ENCODE assay signal across 28 mouse cellular contexts in genomic region chr9:104872586-104872985, GRCm38 (mm10).
"Had no signal": no experiment of that assay in that cellular context is flagged by ENCODE, and none has a peak within 500 bp of the region (broad histone marks: within the 10 kb centered on the region; RNA-seq: fewer than 3 reads in every experiment).

No protein-coding gene starts in this region.

- H3K27ac ChIP-seq: left cerebral cortex, adult 2 months; limb, embryonic 12.5 days; limb, embryonic 13.5 days; limb, embryonic 15.5 days; liver, embryonic 12.5 days; liver, embryonic 13.5 days; liver, embryonic 14.5 days; liver, embryonic 15.5 days; lung, embryonic 15.5 days; macrophage; midbrain, embryonic 10.5 days; midbrain, embryonic 12.5 days; midbrain, embryonic 13.5 days; midbrain, embryonic 15.5 days had no signal

- H3K27me3 ChIP-seq: limb, embryonic 12.5 days; limb, embryonic 13.5 days; limb, embryonic 15.5 days; liver, embryonic 12.5 days; liver, embryonic 13.5 days; liver, embryonic 15.5 days; lung, embryonic 15.5 days; megakaryocyte, embryonic 14.5 days; midbrain, embryonic 12.5 days; midbrain, embryonic 13.5 days; midbrain, embryonic 15.5 days had no signal

- H3K4me2 ChIP-seq: limb, embryonic 12.5 days; limb, embryonic 13.5 days; limb, embryonic 15.5 days; liver, embryonic 11.5 days; liver, embryonic 12.5 days; liver, embryonic 13.5 days; liver, embryonic 15.5 days; lung, embryonic 14.5 days; lung, embryonic 15.5 days; midbrain, embryonic 11.5 days; midbrain, embryonic 12.5 days; midbrain, embryonic 13.5 days; midbrain, embryonic 15.5 days had no signal

- H3K9ac ChIP-seq: limb, embryonic 12.5 days; limb, embryonic 13.5 days; limb, embryonic 15.5 days; liver, embryonic 12.5 days; liver, embryonic 13.5 days; liver, embryonic 14.5 days; liver, embryonic 15.5 days; liver, postnatal 0 days; lung, embryonic 14.5 days; lung, embryonic 15.5 days; midbrain, embryonic 12.5 days; midbrain, embryonic 13.5 days; midbrain, embryonic 15.5 days had no signal

- H3K4me3 ChIP-seq: left cerebral cortex, adult 2 months; limb, embryonic 12.5 days; limb, embryonic 13.5 days; limb, embryonic 15.5 days; liver, embryonic 12.5 days; liver, embryonic 13.5 days; liver, embryonic 15.5 days; lung, embryonic 15.5 days; megakaryocyte, embryonic 14.5 days; midbrain, embryonic 10.5 days; midbrain, embryonic 12.5 days; midbrain, embryonic 13.5 days; midbrain, embryonic 15.5 days; myocyte had no signal

- H3K9me3 ChIP-seq: limb, embryonic 12.5 days; limb, embryonic 13.5 days; limb, embryonic 15.5 days; liver, embryonic 12.5 days; liver, embryonic 13.5 days; liver, embryonic 15.5 days; lung, embryonic 15.5 days; midbrain, embryonic 10.5 days; midbrain, embryonic 12.5 days; midbrain, embryonic 13.5 days; midbrain, embryonic 15.5 days had no signal

- DNase-seq: left cerebral cortex, postnatal 4 days; liver; liver, embryonic 13.5 days; liver, postnatal 0 days; lung, adult 18-20 months; lung, embryonic 14.5 days; lung, postnatal 10 days; lung, postnatal 14 days; lung, postnatal 36 days; lung, postnatal 4 days; midbrain, embryonic 14.5 days had no signal

- H3K36me3 ChIP-seq: limb, embryonic 12.5 days; limb, embryonic 13.5 days; limb, embryonic 15.5 days; liver, embryonic 12.5 days; liver, embryonic 13.5 days; liver, embryonic 15.5 days; lung, embryonic 15.5 days; midbrain, embryonic 10.5 days; midbrain, embryonic 12.5 days; midbrain, embryonic 13.5 days; midbrain, embryonic 15.5 days had no signal

- H3K4me1 ChIP-seq: limb, embryonic 12.5 days; limb, embryonic 13.5 days; limb, embryonic 15.5 days; liver, embryonic 12.5 days; liver, embryonic 13.5 days; liver, embryonic 15.5 days; lung, embryonic 15.5 days; megakaryocyte, embryonic 14.5 days; midbrain, embryonic 10.5 days; midbrain, embryonic 12.5 days; midbrain, embryonic 13.5 days; midbrain, embryonic 15.5 days had no signal
